Mouse (Mus musculus): ENCODE data around the gene Clec2l.

DNA sequence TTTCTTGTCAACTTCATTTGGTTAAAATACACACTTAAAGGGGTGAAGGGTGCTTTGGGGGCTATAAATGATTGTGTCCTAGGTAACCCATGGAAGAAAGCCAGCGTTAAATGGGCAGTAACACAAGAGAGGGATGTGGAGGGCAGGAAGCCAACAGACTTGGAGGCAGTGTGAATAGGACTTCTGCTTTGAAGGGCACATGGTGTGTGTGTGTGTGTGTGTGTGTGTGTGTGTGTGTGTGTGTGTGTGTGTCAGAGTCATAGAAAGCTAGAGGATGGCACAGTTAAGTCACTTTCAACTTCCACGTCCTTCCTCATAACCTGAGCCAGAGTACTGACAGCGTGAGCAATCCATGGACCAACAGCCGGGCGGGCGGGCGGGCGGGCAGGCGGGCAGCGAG is 26.0 kb downstream of the Clec2l start:
- TF ChIP-seq CTCF (IDR thresholded peaks at IDR 0.05; ENCODE audit: insufficient read depth, low read length) (no peak), POLR2A (IDR thresholded peaks at IDR 0.05; ENCODE audit: borderline replicate concordance, extremely low read depth, low read depth, low read length) (no peak)
